Mouse (Mus musculus): ENCODE measurements around the gene Kcnq5. TPM values are rescaled to one million over a fixed set of nuclear protein-coding genes. Genes with fewer than 3 reads are reported as not detected.

The Kcnq5 gene
- polyA plus RNA-seq, 1 experiment from 2014 or later: 2.3 TPM

DNA sequence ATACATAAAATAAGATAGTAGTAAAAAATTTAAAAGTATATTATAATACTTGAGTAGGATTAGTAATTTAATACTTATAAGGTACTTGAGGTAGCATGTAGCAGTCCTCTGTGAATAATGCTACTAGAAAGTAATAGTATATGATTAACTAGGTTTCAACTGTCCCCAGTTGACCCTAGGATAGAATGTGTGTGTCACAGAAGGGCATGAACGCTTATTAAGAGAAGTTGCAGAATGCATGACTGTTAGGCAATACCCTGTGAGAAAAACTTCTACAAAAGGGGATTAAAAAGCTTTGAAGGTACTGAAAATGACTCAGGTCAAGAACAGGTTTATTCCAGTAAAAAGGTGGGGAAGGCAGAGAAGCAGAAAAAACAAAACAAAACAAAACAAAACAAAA is 430.9 kb downstream of the Kcnq5 start:
- no peak overlapping the region for H3K9ac ChIP-seq (replicated peaks)
- H3K4me2 ChIP-seq: no peak overlapping the region
- no peak overlapping the region for H3K4me3 ChIP-seq (replicated peaks)
- H3K4me1 ChIP-seq: peaks cover 3% of the 10 kb centered on the region; the same call in 1 of the 2 replicates
- no peak for ATAC-seq (ENCODE audit: low FRiP score)
- no peaks in the 10 kb centered on the region for H3K27me3 ChIP-seq (replicated peaks)
- no peaks in the 10 kb centered on the region for H3K9me3 ChIP-seq (replicated peaks)
- no peak overlapping the region for H3K27ac ChIP-seq (replicated peaks)
- no peaks in the 10 kb centered on the region for H3K36me3 ChIP-seq
- WGBS: 93% methylated on average over 1 of the region's 1 CpGs

- no peaks in the 10 kb centered on the region for H3K4me1 ChIP-seq
- no peak overlapping the region for H3K27ac ChIP-seq (replicated peaks)
- no peak overlapping the region for H3K4me2 ChIP-seq
- WGBS: 85% methylated on average over 10 of the region's 10 CpGs
- H3K4me3 ChIP-seq (replicated peaks): no peak overlapping the region
- no peaks in the 10 kb centered on the region for H3K9me3 ChIP-seq (replicated peaks)
- ATAC-seq (ENCODE audit: low FRiP score): no peak
- H3K36me3 ChIP-seq: no peaks in the 10 kb centered on the region
- no peaks in the 10 kb centered on the region for H3K27me3 ChIP-seq (replicated peaks)
- no peak overlapping the region for H3K9ac ChIP-seq (replicated peaks)
Measured at GRCm38 (mm10) chr1:21521995-21522394, 439.7 kb downstream of the Kcnq5 start.

DNA sequence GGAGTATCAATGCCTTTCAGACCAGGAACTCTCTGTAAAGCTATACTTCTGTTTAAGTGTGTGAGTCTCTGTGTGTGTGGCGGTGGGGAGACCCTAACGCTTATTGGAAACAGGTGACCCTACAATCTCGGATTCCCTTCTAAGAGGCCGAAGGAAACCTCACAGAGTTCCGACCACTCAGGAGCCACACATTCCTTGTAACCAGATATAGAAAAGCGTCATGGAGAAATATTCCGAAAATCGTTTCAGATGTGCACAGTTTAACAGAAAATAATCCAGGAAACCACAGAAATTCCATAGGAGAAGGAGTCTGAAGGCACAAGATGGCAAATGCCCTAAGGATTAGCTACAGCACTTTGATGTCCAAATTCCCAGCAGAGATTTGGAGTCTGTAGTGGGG is 440.3 kb downstream of the Kcnq5 start:
- Histone ChIP-seq H3K4me2 (no peak overlapping the region), H3K9ac (replicated peaks) (no peak overlapping the region), H3K4me1 (no peaks in the 10 kb centered on the region), H3K27ac (replicated peaks) (no peak overlapping the region), H3K36me3 (no peaks in the 10 kb centered on the region), H3K9me3 (replicated peaks) (no peaks in the 10 kb centered on the region), H3K27me3 (replicated peaks) (no peaks in the 10 kb centered on the region), H3K4me3 (replicated peaks) (no peak overlapping the region)
- WGBS: 96% methylated on average over 8 of the region's 8 CpGs
- no peak for ATAC-seq (ENCODE audit: low FRiP score)

DNA sequence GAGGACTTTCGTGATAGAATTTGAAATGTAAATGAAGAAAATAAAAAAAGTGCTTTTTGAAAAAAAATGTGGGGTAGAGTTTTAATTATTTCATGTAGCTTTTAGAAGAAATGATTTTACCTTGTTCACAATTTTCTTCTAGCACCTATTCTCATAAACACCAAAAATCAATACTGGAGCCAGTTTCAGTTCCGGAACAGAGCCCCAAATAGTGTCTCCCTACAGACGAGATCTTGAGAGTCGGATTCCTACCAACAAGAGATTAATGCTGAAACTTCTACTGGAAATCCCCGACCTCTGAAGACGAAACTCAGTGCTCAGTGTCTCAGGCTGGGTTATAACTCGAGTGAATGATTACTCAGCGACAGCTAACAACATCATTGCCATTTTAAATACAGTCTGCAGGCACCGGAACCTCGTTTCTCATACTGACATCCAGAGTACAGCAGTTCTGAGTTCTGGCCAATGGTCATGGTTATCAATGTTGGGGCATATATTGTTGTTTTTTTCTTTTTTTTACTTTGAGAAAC is 441.6 kb downstream of the Kcnq5 start:
- no peaks in the 10 kb centered on the region for H3K4me1 ChIP-seq
- H3K27me3 ChIP-seq (replicated peaks): no peaks in the 10 kb centered on the region
- H3K9me3 ChIP-seq (replicated peaks): no peaks in the 10 kb centered on the region
- no peaks in the 10 kb centered on the region for H3K36me3 ChIP-seq
- ATAC-seq (ENCODE audit: low FRiP score): no peak
- no peak overlapping the region for H3K9ac ChIP-seq (replicated peaks)
- H3K4me3 ChIP-seq (replicated peaks): no peak overlapping the region
- H3K4me2 ChIP-seq: no peak overlapping the region
- H3K27ac ChIP-seq (replicated peaks): no peak overlapping the region
- 82% methylated on average over 10 of the region's 10 CpGs for WGBS

GRCm38 (mm10) chr1:21506665-21507064 is 455.1 kb downstream of the Kcnq5 start:
- Histone ChIP-seq H3K4me3 (replicated peaks) (no peak overlapping the region), H3K27me3 (replicated peaks) (no peaks in the 10 kb centered on the region), H3K9ac (replicated peaks) (no peak overlapping the region), H3K4me2 (no peak overlapping the region), H3K4me1 (no peaks in the 10 kb centered on the region), H3K36me3 (no peaks in the 10 kb centered on the region), H3K9me3 (replicated peaks) (no peaks in the 10 kb centered on the region), H3K27ac (replicated peaks) (no peak overlapping the region)
- ATAC-seq (ENCODE audit: low FRiP score): no peak
- 88% methylated on average over 7 of the region's 7 CpGs for WGBS

GRCm38 (mm10) chr1:21499815-21500534 is 461.8 kb downstream of the Kcnq5 start:
- Histone ChIP-seq H3K4me3 (replicated peaks) (no peak overlapping the region), H3K9ac (replicated peaks) (no peak overlapping the region), H3K36me3 (no peaks in the 10 kb centered on the region), H3K4me1 (0 out of 2 replicates have a peak, but pooled peaks cover 3% of the 10 kb centered on the region), H3K27ac (replicated peaks) (no peak overlapping the region), H3K4me2 (no peak overlapping the region), H3K9me3 (replicated peaks) (no peaks in the 10 kb centered on the region), H3K27me3 (replicated peaks) (no peaks in the 10 kb centered on the region)
- WGBS: 57% methylated on average over 10 of the region's 10 CpGs
- ATAC-seq (ENCODE audit: low FRiP score): no peak

- Histone ChIP-seq H3K36me3 (no peaks in the 10 kb centered on the region), H3K9ac (replicated peaks) (no peak overlapping the region), H3K27ac (replicated peaks) (no peak overlapping the region), H3K4me2 (no peak overlapping the region), H3K4me3 (replicated peaks) (no peak overlapping the region), H3K27me3 (replicated peaks) (no peaks in the 10 kb centered on the region), H3K4me1 (0 out of 2 replicates have a peak, but pooled peaks cover 3% of the 10 kb centered on the region), H3K9me3 (replicated peaks) (no peaks in the 10 kb centered on the region)
- WGBS: 86% methylated on average over 3 of the region's 3 CpGs
- no peak for ATAC-seq (ENCODE audit: low FRiP score)
Measured at GRCm38 (mm10) chr1:21496307-21496706, 465.4 kb downstream of the Kcnq5 start.

- H3K27me3 ChIP-seq (replicated peaks): no peaks in the 10 kb centered on the region
- ATAC-seq (ENCODE audit: low FRiP score): no peak
- no peak overlapping the region for H3K27ac ChIP-seq (replicated peaks)
- WGBS: 88% methylated on average over 3 of the region's 3 CpGs
- H3K4me3 ChIP-seq (replicated peaks): no peak overlapping the region
- H3K4me2 ChIP-seq: no peak overlapping the region
- no peak overlapping the region for H3K9ac ChIP-seq (replicated peaks)
- no peaks in the 10 kb centered on the region for H3K36me3 ChIP-seq
- H3K9me3 ChIP-seq (replicated peaks): no peaks in the 10 kb centered on the region
- H3K4me1 ChIP-seq: no peaks in the 10 kb centered on the region
Measured at GRCm38 (mm10) chr1:21488645-21489044, 473.1 kb downstream of the Kcnq5 start.

GRCm38 (mm10) chr1:21486266-21486665 is 475.5 kb downstream of the Kcnq5 start:
- ATAC-seq (ENCODE audit: low FRiP score): no peak
- WGBS: 53% methylated on average over 5 of the region's 5 CpGs
- H3K27me3 ChIP-seq (replicated peaks): no peaks in the 10 kb centered on the region
- H3K9me3 ChIP-seq (replicated peaks): no peaks in the 10 kb centered on the region
- H3K4me1 ChIP-seq: no peaks in the 10 kb centered on the region
- no peaks in the 10 kb centered on the region for H3K36me3 ChIP-seq
- no peak overlapping the region for H3K4me2 ChIP-seq
- no peak overlapping the region for H3K4me3 ChIP-seq (replicated peaks)
- no peak overlapping the region for H3K9ac ChIP-seq (replicated peaks)
- no peak overlapping the region for H3K27ac ChIP-seq (replicated peaks)

DNA sequence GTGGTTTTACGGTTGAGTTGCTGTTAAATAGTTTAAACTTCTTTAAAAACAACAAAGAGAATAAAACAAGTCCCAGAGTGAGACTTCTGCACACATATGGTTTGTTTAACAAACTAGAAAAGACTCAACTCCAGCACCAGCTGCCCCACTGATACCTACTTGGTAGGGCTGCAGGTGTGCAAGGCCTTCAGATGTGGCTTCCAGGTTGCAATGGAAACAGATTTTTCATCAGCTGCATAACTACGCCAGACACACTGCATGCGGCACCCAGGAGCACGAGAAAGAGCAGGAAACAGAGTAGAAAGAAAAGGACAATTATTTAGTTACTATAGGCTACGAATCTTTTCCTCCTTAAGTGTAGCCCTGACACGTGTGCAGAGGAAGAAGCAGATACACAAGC is 492.4 kb downstream of the Kcnq5 start:
- no peak overlapping the region for H3K9ac ChIP-seq (replicated peaks)
- H3K36me3 ChIP-seq: no peaks in the 10 kb centered on the region
- H3K27ac ChIP-seq (replicated peaks): no peak overlapping the region
- no peak overlapping the region for H3K4me2 ChIP-seq
- no peaks in the 10 kb centered on the region for H3K9me3 ChIP-seq (replicated peaks)
- whole genome bisulfite sequencing: 89% methylated on average over 6 of the region's 6 CpGs
- ATAC-seq (ENCODE audit: low FRiP score): no peak
- no peak overlapping the region for H3K4me3 ChIP-seq (replicated peaks)
- H3K27me3 ChIP-seq (replicated peaks): no peaks in the 10 kb centered on the region
- H3K4me1 ChIP-seq: no peaks in the 10 kb centered on the region

- Histone ChIP-seq H3K36me3 (no peaks in the 10 kb centered on the region), H3K27me3 (replicated peaks) (no peaks in the 10 kb centered on the region), H3K9ac (replicated peaks) (no peak overlapping the region), H3K9me3 (replicated peaks) (no peaks in the 10 kb centered on the region), H3K4me3 (replicated peaks) (no peak overlapping the region), H3K27ac (replicated peaks) (no peak overlapping the region), H3K4me2 (no peak overlapping the region), H3K4me1 (no peaks in the 10 kb centered on the region)
- ATAC-seq (ENCODE audit: low FRiP score): no peak
- WGBS: 92% methylated on average over 4 of the region's 4 CpGs
Measured at GRCm38 (mm10) chr1:21466431-21466830, 495.3 kb downstream of the Kcnq5 start.

- no peaks in the 10 kb centered on the region for H3K36me3 ChIP-seq
- 47% methylated on average over 18 of the region's 18 CpGs for WGBS
- H3K27ac ChIP-seq (replicated peaks): no peak overlapping the region
- H3K4me2 ChIP-seq: peak overlapping the region; percentile 48
- 0 out of 2 replicates have a peak, but pooled peaks cover 4% of the 10 kb centered on the region for H3K4me1 ChIP-seq
- peak overlapping the region; percentile 17 for H3K4me3 ChIP-seq (replicated peaks)
- no peak overlapping the region for H3K9ac ChIP-seq (replicated peaks)
- peak; percentile 85 for ATAC-seq (ENCODE audit: low FRiP score)
- H3K9me3 ChIP-seq (replicated peaks): no peaks in the 10 kb centered on the region
- H3K27me3 ChIP-seq (replicated peaks): no peaks in the 10 kb centered on the region
Measured at GRCm38 (mm10) chr1:21460941-21461689, 500.6 kb downstream of the Kcnq5 start.

Measured in neural tube, embryonic 15.5 days (tissue).